ENCODE assay signal across 19 mouse cellular contexts in genomic region chr8:44529696-44530095, GRCm38 (mm10).
DNase-seq lines count a peak whose midpoint lies in the region; ATAC-seq and TF ChIP-seq lines count a peak whose summit lies in the region.
"Had no signal": no experiment of that assay in that cellular context is flagged by ENCODE, and none has a peak within 500 bp of the region (broad histone marks: within the 10 kb centered on the region; RNA-seq: fewer than 3 reads in every experiment).

No protein-coding gene starts in this region.

- no peak overlapping the region for H3K4me3 ChIP-seq in forebrain, embryonic 16.5 days (replicated peaks; ENCODE audit: low read length)
- no peak overlapping the region for H3K4me3 ChIP-seq in forebrain, embryonic 10.5 days
- no peak overlapping the region for H3K4me3 ChIP-seq in forebrain, postnatal 0 days (ENCODE audit: low read depth, low read length)
- no peak overlapping the region for H3K4me3 ChIP-seq in forebrain, embryonic 12.5 days (replicated peaks)

- no peak for TF ChIP-seq CTCF in forebrain, postnatal 0 days (IDR thresholded peaks at IDR 0.05; ENCODE audit: low read depth)

- peak; percentile 55; the same call in 1 of the 2 replicates for ATAC-seq in forebrain, embryonic 16.5 days
- peak; percentile 82 for ATAC-seq in forebrain, postnatal 0 days
- no peak for ATAC-seq in forebrain, embryonic 12.5 days (ENCODE audit: low FRiP score)
- ATAC-seq: activated CD4-positive, CD25-positive, alpha-beta regulatory T cell, adult 4 months; CD4-positive, CD25-positive, alpha-beta regulatory T cell, adult 4 months; Patski had no signal

- H3K9me3 ChIP-seq in forebrain, embryonic 16.5 days (ENCODE audit: control insufficient read depth, low read length), result no peaks in the 10 kb centered on the region
- no peaks in the 10 kb centered on the region for H3K9me3 ChIP-seq in forebrain, embryonic 10.5 days
- no peaks in the 10 kb centered on the region for H3K9me3 ChIP-seq in forebrain, postnatal 0 days (ENCODE audit: low read length)
- no peaks in the 10 kb centered on the region for H3K9me3 ChIP-seq in forebrain, embryonic 12.5 days

- WGBS in forebrain, embryonic 16.5 days, result 81% methylated on average over 1 of the region's 1 CpGs
- WGBS in forebrain, embryonic 10.5 days, result 82% methylated on average over 1 of the region's 1 CpGs
- WGBS in forebrain, postnatal 0 days, result 64% methylated on average over 1 of the region's 1 CpGs
- WGBS in forebrain, embryonic 12.5 days, result 83% methylated on average over 1 of the region's 1 CpGs

- H3K9ac ChIP-seq in forebrain, embryonic 16.5 days (replicated peaks; ENCODE audit: low read depth, low read length), result no peak overlapping the region
- H3K9ac ChIP-seq in forebrain, postnatal 0 days, result no peak overlapping the region
- H3K9ac ChIP-seq in forebrain, embryonic 12.5 days, result no peak overlapping the region

- H3K27me3 ChIP-seq in forebrain, embryonic 16.5 days (replicated peaks; ENCODE audit: control insufficient read depth, insufficient read depth, low read length), result no peaks in the 10 kb centered on the region
- H3K27me3 ChIP-seq in forebrain, embryonic 10.5 days (ENCODE audit: poor library complexity, severe bottlenecking), result no peaks in the 10 kb centered on the region
- no peaks in the 10 kb centered on the region for H3K27me3 ChIP-seq in forebrain, postnatal 0 days (ENCODE audit: insufficient read depth, low read length)
- no peaks in the 10 kb centered on the region for H3K27me3 ChIP-seq in forebrain, embryonic 12.5 days
- H3K27me3 ChIP-seq: CH12.LX, Patski had no signal

- no peaks in the 10 kb centered on the region for H3K36me3 ChIP-seq in forebrain, embryonic 16.5 days (ENCODE audit: control insufficient read depth, insufficient read depth)
- no peaks in the 10 kb centered on the region for H3K36me3 ChIP-seq in forebrain, embryonic 10.5 days (replicated peaks)
- H3K36me3 ChIP-seq in forebrain, postnatal 0 days (ENCODE audit: insufficient read depth), result no peaks in the 10 kb centered on the region
- H3K36me3 ChIP-seq in forebrain, embryonic 12.5 days (replicated peaks), result no peaks in the 10 kb centered on the region
- H3K36me3 ChIP-seq: G1E had no signal

- no peak for DNase-seq in forebrain, embryonic 10.5 days (ENCODE audit: extremely low spot score, low spot score)
- DNase-seq in forebrain, postnatal 0 days, result peak; percentile 4
- DNase-seq: adrenal gland, adult 2 months; adrenal gland, adult 8-10 months; adrenal gland, postnatal 10 days; adrenal gland, postnatal 14 days; adrenal gland, postnatal 25 days; adrenal gland, postnatal 36 days; B cell, adult 2 months; cerebellum, adult 11 months; cerebellum, adult 11-12 months; cerebellum, adult 18-20 months had no signal

- no peak overlapping the region for H3K27ac ChIP-seq in forebrain, embryonic 16.5 days (ENCODE audit: low read length)
- no peak overlapping the region for H3K27ac ChIP-seq in forebrain, embryonic 10.5 days
- H3K27ac ChIP-seq in forebrain, postnatal 0 days (ENCODE audit: low read depth, low read length), result no peak overlapping the region
- no peak overlapping the region for H3K27ac ChIP-seq in forebrain, embryonic 12.5 days

- no peak overlapping the region for H3K4me2 ChIP-seq in forebrain, embryonic 16.5 days (ENCODE audit: low read length)
- no peak overlapping the region for H3K4me2 ChIP-seq in forebrain, postnatal 0 days (ENCODE audit: low read depth)
- H3K4me2 ChIP-seq in forebrain, embryonic 12.5 days, result no peak overlapping the region

- no peaks in the 10 kb centered on the region for H3K4me1 ChIP-seq in forebrain, embryonic 16.5 days (replicated peaks; ENCODE audit: control insufficient read depth, insufficient read depth, low read length)
- H3K4me1 ChIP-seq in forebrain, embryonic 10.5 days, result no peaks in the 10 kb centered on the region
- H3K4me1 ChIP-seq in forebrain, postnatal 0 days (ENCODE audit: insufficient read depth), result no peaks in the 10 kb centered on the region
- no peaks in the 10 kb centered on the region for H3K4me1 ChIP-seq in forebrain, embryonic 12.5 days
